In genomic region chr7:3665215-3666114, GRCm38 (mm10) we compare ENCODE assay signal across 8 mouse cellular contexts. TPM values are rescaled to one million over a fixed set of nuclear protein-coding genes. Genes with fewer than 3 reads are reported as not detected.
DNase-seq lines count a peak whose midpoint lies in the region; ATAC-seq and TF ChIP-seq lines count a peak whose summit lies in the region.

TSS of gene Leng1 (minus strand) at chr7:3665840.

- peaks cover 0 to 4% of the 10 kb centered on the region in 2 experiments; a peak in 2 of 4 replicates for H3K4me1 ChIP-seq in ES-E14 (ENCODE audit: control insufficient read depth in 2 of 2, insufficient read depth in 2 of 2, low read length in 2 of 2, poor library complexity in 1 of 2)
- H3K4me1 ChIP-seq in forebrain, embryonic 15.5 days: peaks cover 19% of the 10 kb centered on the region
- peaks cover 8% of the 10 kb centered on the region for H3K4me1 ChIP-seq in lung, adult 2 months (ENCODE audit: control insufficient read depth, insufficient read depth, low read length)

- H3K4me3 ChIP-seq in ES-E14 (ENCODE audit: insufficient read depth in 1 of 2, low read depth in 1 of 2, low read length in 2 of 2, poor library complexity in 1 of 2, severe bottlenecking in 1 of 2): peak within 1 kb of the TSS; percentile 78 to 81
- H3K4me3 ChIP-seq in forebrain, embryonic 15.5 days: peak within 1 kb of the TSS; percentile 67
- H3K4me3 ChIP-seq in lung, adult 2 months (replicated peaks; ENCODE audit: extremely low read depth, low read depth, low read length): peak within 1 kb of the TSS; percentile 89

- peaks cover 18% of the 10 kb centered on the region for H3K36me3 ChIP-seq in ES-E14 (ENCODE audit: control insufficient read depth, insufficient read depth, low read length, poor library complexity, severe bottlenecking)
- peaks cover 24% of the 10 kb centered on the region for H3K36me3 ChIP-seq in forebrain, embryonic 15.5 days

- H3K9ac ChIP-seq in ES-E14 (ENCODE audit: insufficient read depth, low read depth, low read length, poor library complexity, severe bottlenecking): peak within 1 kb of the TSS; percentile 80
- peak within 1 kb of the TSS; percentile 56 for H3K9ac ChIP-seq in forebrain, embryonic 15.5 days (replicated peaks)

- H3K27me3 ChIP-seq in forebrain, embryonic 15.5 days: no peaks in the 10 kb centered on the region

- 4% methylated on average over 45 of the region's 45 CpGs for WGBS in forebrain, embryonic 15.5 days
- 2% methylated on average over 45 of the region's 45 CpGs for WGBS in lung, adult 2 months

- no peak within 1 kb of the TSS for H3K27ac ChIP-seq in ES-E14 (ENCODE audit: insufficient read depth, low read depth, low read length, poor library complexity, severe bottlenecking)
- peak within 1 kb of the TSS; percentile 76 for H3K27ac ChIP-seq in forebrain, embryonic 15.5 days (replicated peaks)

- in situ Hi-C loops in ES-E14 (cut with MboI; ENCODE audit: low sequenced_read_pairs in 2 of 2, unreplicated experiment in 2 of 2): no loop called here

- H3K4me2 ChIP-seq in forebrain, embryonic 15.5 days (replicated peaks): peak within 1 kb of the TSS; percentile 68

- TF ChIP-seq POLR2A in lung, adult 2 months (IDR thresholded peaks at IDR 0.05; ENCODE audit: borderline replicate concordance, extremely low read depth, low read depth, low read length): peak; percentile 97; the same call in 1 of the 2 replicates

- no peak for TF ChIP-seq CTCF in lung, adult 2 months (IDR thresholded peaks at IDR 0.05; ENCODE audit: insufficient read depth, low read length)

- DNase-seq in ES-E14 (ENCODE audit: low read depth, low spot score): peak; percentile 98
- peak; percentile 97 for DNase-seq in cerebellum, adult 11-12 months
- DNase-seq in heart, postnatal 25 days (ENCODE audit: low spot score): peak; percentile 96
- DNase-seq in layer of hippocampus, adult 18-20 months (ENCODE audit: low spot score in 2 of 2): peak; percentile 97 to 98
- peak; percentile 95 for DNase-seq in lung, adult 2 months
- DNase-seq in thymus, adult 18-20 months: peak; percentile 90 to 94

- intact Hi-C loops in heart, postnatal 25 days (cut with DNase I): loop anchor here (1.0 kb wide), 1 partner anchor 27 kb away; the partner anchor contains the start of gene Tsen34

- peak; percentile 98 for ATAC-seq in forebrain, embryonic 15.5 days (replicated peaks)
- peak; percentile 98 for ATAC-seq in neutrophil, adult 5-6 weeks (ENCODE audit: extremely low read depth, insufficient number of reproducible peaks, low FRiP score, poor library complexity, severe bottlenecking)

- no peaks in the 10 kb centered on the region for H3K9me3 ChIP-seq in ES-E14 (ENCODE audit: control insufficient read depth, insufficient read depth, low read depth, low read length)
- no peaks in the 10 kb centered on the region for H3K9me3 ChIP-seq in forebrain, embryonic 15.5 days

TF ChIP-seq in ES-E14, 5 proteins besides CTCF, POLR2A, EP300 and RAD21:
- TF ChIP-seq ZNF384 (IDR thresholded peaks at IDR 0.05; ENCODE audit: low read depth, low read length) (no peak), MAFK (IDR thresholded peaks at IDR 0.05; ENCODE audit: insufficient read depth, low read depth, low read length) (no peak), HCFC1 (IDR thresholded peaks at IDR 0.05; ENCODE audit: borderline replicate concordance, insufficient read depth, low read length) (no peak), CHD2 (IDR thresholded peaks at IDR 0.05; ENCODE audit: low read depth, low read length) (peak; percentile 89)

RNA-seq across cellular contexts. Expression of gene Leng1, which starts in this region (rescaled TPM):
- total RNA-seq in ES-E14 (2012; rRNA removed): 4.5 and 5.7 TPM in 2 replicates
- 15.7 and 16.5 TPM in 2 replicates for polyA plus RNA-seq in forebrain, embryonic 15.5 days (2015; fragmentation: Nextera tagmentation; extraction: Ambion mirVana)
- total RNA-seq in heart, postnatal 25 days (2021): 10 to 100 TPM; 10.0 to 11.4 TPM
- total RNA-seq in layer of hippocampus, adult 18-20 months (2021): 1 to 10 TPM; 5.8 to 6.6 TPM
- polyA plus RNA-seq in lung, adult 2 months (2012; rRNA removed): 3.0 and 3.8 TPM in 2 replicates
- 11.9 and 12.8 TPM in 2 replicates for total RNA-seq in neutrophil, adult 5-6 weeks (2017)
